Mouse (Mus musculus) ES-Bruce4 (cell line): ENCODE measurements around the gene Zfp599.

Source experiments
- CTCF ChIP-seq: IDR thresholded peaks from one replicate; pipeline ENCODE4 v1.8.1; 2011; ENCODE audit warnings: low read depth, low read length
- EP300 ChIP-seq: IDR thresholded peaks from 2 replicates; pipeline ENCODE4 v1.6.1; 2011; ENCODE audit warnings: low read depth, low read length; ENCODE audit not compliant: insufficient read depth
- POLR2A ChIP-seq: IDR thresholded peaks from one replicate; pipeline ENCODE4 v1.8.1; 2011; ENCODE audit warnings: low read length; ENCODE audit not compliant: insufficient read depth

GRCm38 (mm10) chr9:22240001-22240400 lies 19.7 kb downstream of the Zfp599 start:
- TF ChIP-seq CTCF (no peak), EP300 (no peak), POLR2A (no peak)
